Mouse (Mus musculus): ENCODE measurements around the gene Uggt1.

Gene Uggt1

DNA sequence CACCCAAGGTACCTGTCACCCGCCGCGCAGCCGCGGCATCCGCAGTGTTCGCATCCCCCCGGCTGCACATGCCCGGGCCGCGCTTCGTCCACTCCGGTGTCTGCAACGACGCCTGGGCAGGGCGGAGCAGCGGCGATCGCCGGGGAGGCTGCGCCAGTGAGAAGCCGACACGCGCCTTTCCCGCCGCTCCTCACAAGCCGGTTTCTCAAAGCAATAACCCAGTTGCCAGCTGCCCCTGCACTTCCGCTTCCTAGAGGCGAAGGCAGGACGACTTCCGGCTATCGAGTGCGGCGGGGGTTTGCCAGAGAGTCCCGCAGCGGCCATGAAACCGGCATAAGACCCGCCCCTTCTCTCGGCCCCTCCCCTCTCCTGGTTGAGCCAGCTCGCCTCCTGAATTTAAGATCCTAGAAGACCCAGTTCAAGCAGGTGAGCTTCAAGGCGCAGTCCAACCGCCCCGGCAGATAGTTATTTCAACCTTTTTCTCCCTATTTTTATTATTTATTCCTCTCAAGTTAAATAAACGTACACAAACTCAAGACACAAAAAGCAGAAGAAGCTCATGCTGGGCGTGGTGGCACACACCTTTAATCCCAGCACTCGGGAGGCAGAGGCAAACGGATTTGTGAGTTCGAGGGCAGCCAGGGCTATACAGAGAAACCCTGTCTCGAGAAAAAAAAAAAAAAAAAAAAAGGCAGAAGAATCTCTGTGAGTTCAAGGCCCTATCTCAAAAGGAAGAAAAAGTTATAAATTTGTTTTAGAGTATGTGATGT, at the start of gene Uggt1:
Gene Uggt1 (minus strand): TSS at position 663 of the 770 bp plus-strand sequence.
- DNase-seq, result peak; percentile 97

DNA sequence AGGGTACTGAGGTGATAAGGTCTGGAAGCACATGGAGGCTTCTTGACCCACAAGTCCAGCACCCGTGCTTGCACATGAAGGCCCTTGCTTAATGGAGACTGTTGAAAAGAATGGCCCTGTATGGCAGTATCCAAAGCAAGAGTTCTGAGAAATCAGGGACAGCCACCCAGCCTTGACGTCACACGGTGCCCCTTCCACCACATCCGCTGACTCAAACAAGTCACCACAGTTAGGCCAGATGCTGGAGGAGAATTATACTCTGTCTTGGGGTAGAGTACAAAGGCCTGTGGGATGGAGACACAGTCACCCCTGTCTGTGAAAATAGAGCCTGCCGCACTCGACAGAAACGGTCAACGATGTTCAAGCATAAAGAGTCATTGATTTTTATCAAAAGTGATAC, 49.0 kb upstream of the Uggt1 start:
- no peak for DNase-seq

DNA sequence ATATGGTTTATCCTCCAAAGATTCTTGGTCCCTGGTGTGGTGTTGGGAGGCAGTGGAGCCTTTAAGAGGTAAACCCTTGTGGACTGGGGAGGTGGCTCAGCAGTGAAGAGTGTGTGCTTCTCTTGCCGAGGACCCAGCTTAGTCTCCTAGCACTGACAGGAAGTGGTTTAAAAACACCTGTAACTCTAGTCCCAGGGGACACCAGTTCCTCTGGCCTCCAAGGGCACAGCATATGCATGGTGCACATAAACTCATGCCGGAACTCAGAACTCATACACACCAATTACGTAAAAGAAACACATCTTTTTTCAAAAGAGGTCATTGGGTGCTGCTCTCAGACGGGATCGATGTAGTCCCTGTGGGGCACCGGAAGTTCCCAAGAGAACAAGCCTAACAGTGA, 37.3 kb upstream of the Uggt1 start:
- DNase-seq, result no peak

DNA sequence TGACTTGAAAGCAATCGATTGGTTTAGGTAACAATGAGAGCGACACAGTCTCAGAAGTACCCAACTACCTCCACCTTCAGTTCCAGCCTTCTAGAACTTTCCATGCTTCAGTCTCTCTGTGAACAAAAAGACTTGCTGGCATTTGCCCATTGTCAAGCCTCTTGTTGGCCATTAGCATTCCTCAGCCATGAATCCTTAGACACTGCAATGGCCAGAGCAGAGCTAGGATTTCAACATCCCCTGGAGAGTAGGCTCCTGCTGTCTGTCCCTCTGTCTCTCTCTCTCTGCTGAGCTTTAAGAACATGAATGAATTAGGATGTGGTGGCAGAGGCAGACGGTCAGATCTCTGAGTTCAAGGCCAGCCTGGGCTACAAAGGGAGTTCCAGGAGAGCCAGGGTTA, 36.4 kb upstream of the Uggt1 start:
- DNase-seq, result no peak

DNA sequence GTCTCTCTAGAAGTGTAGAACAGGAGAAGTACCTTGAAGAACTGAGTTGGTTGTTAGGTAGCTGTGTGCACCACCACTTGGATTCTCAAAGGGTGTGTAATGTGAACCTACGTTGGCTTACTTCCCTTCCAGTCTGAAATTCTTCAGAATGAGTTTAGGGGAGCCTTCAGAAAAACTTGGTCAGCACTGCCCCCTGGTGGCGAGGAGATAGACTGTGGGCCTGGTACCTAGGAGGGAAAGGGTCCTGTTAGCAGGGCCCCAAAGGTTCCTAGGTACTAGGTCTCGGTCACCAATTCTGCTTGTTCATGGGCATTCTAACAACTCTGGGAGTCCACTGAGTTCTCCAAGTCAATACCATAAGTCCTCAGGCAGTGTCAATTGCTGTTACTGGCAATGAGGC, 34.7 kb upstream of the Uggt1 start:
- DNase-seq, result peak; percentile 78 to 95

DNA sequence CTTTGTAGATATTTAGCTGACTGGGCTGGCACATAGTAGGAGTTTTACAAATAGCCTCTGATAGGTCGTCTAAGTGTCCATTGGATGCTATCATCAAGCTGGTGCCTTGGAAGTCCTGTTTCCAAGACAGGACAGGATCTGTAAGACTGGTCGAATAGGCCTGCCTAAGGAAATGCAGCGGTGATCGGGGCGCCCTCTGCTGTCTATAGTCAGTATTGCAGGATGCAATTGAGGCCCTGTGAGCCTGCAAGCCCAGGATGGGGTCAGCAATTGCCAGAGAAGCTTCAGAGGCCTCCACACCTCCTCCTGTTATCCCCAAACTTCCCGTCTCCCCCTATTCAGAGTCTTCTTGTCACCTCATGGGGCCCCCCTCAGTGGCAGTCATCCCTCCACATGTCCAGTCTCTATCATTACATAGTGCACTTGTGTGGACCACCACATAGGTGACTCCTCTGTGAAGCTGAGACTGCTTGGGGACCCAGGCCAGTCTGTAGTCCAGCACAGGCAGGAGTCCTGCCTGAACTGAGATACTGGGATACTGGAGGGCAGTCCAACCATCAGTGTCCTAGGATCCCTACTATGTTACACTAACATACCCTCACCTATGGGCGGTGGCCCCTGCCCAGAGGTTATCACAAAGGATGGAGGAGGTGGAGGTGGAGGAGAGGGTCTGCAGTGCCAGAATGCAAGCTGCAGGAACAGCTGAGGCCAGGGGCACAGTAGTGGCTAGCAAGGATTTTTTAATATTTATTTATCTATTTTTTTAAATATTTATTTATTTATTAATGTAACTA, 32.9 kb upstream of the Uggt1 start:
- peak; percentile 84 to 92 for DNase-seq

DNA sequence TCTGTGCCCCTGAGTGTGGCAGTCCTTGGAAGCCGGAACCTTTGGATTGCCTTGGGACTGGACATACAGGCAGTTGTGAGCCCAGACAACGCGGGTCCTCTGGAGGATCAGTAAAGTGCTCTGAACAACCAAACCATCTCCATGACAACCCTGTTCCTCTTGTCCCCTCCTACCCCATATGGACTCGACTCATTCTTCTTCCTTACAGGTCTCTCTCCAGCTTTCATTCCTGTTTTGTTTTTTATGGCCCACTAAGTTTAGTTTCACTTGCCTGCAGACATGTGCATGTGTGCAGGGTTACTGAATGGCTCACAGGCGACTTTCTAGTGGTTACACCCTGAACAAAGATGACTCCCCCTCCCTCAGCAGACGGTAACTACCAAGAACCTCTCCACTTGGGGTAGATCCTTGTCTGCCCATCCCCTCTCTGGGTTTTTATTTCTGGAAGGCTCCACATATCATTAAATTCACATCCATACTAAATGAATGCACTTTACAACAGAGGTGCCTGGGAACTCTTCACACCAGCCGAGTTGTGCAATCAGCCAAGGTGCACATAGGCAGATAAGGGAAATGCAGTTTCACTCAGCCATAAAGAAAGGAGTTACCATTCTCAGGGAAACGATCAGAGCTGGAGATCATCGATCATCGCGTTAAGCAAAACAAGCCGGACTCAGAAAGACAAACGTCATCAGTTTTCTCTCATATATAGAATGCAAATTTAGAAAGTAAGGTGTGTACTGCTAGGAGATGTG, 31.3 kb upstream of the Uggt1 start:
- DNase-seq, result no peak

DNA sequence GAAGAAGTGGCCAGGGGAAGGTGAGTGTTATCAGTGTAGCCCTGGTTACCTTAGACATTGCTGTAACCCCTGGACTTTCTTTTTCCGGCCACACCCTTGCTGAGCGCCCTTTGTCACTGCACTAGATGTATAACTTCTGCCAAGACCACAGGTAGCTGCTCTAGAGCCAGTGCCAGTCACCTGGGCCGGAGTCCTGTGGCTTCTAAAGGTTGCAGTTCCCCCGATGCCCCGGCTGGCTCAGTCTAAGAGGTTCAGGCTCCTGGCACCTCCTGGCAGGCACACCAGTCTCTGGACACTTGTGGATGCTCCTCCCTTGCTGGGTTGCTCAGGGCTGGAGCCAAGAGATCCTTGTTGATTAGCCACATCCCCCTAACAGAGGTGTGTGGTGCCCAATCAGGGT, 29.9 kb upstream of the Uggt1 start, which contains the start of gene Neurl3:
Gene Neurl3 (minus strand): TSS at position 225 of the 400 bp plus-strand sequence.
- DNase-seq, result no peak

DNA sequence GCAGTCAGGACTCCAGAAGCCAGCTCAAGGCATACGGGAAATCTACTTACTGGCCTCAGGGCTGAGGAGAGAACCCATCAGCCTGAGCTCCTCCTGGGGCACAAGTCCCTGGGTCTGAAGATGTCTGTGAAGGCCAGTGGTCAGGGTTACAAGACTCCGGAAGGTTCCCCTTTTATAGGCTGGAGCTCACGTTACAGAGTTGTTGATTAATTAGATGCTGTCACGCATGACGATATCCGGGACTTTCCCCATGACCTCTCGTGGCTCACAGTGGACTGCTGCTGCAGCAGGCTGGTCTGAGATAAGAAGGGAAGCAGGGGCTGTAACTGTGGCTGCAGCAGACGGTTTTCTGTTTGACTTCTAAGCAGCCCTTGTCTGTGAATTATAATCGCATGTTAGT, 28.8 kb upstream of the Uggt1 start:
- peak; percentile 77 to 84 for DNase-seq

DNA sequence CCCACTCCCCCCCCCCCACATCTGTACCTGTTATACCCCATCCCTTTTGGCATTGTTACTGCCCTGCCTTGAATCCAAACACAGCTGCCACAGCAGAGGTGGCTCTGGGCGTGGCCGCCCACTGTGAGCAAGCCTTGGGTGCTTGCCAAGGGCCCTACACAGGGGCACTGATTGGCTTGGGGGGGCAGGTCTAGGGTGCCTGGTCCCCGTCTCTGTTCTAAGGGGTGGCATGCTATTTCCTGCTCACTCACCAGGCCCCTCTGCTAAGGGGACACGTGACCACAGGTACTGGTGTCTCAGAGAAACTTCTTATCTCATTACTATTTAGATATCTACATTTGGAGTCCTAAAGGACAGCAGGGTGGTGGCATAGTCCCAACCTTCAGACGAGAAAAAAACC, 28.0 kb upstream of the Uggt1 start:
- DNase-seq, result peak; percentile 58 to 70

DNA sequence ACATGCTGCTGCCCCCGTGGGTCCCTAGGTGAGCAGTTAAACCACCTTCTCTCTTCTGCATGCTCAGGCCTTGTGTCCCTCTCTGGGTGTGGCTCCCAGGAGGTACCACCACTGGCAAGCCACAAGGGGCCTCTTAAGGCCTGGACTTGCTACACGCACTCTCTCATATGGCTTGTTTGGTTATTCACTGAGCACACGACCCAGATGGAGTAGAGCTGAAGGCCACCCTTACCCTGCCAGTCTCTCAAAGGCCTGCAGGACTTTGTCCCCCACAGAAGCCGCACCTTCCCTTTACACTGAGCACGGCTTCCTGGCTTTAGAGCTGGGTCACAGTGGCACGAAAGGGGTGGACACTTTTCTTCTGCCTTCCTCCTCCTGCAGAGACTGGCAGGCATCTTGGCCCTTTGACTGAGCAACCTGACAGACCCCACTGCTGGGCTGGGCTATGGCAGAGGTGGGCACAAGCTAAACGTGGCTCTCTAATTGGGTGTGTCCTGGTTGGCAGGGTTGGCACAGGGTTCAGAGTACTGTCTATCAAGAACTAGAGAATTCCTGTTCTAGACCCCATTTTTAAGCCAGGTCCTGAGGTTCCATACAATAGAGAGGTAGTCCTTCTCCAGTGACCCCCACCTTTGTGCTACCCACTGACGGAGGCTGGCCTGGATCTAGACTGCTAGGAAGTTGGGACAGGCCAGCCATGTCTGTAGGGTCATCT, 27.2 kb upstream of the Uggt1 start:
- no peak for DNase-seq

DNA sequence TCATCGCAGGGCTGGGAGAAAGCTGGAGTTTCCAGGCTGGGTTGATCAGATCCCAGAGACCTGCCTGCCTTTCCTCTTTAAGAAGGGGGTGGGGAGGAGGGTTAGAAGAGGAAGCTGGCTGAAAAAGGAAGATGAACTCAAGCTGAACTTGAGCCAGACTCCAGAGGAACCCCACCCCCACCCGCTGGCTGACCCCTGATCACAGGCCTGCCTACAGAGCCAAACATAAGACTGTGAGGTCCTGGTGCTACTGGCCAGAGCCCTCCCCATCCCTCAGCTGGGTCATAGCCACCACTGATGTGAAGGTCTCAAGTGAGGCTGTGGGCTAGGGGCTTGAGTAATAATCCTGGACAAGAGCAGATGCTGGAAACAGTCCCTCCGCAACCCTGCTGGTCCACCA, 26.1 kb upstream of the Uggt1 start:
- DNase-seq, result peak; percentile 53 to 64

DNA sequence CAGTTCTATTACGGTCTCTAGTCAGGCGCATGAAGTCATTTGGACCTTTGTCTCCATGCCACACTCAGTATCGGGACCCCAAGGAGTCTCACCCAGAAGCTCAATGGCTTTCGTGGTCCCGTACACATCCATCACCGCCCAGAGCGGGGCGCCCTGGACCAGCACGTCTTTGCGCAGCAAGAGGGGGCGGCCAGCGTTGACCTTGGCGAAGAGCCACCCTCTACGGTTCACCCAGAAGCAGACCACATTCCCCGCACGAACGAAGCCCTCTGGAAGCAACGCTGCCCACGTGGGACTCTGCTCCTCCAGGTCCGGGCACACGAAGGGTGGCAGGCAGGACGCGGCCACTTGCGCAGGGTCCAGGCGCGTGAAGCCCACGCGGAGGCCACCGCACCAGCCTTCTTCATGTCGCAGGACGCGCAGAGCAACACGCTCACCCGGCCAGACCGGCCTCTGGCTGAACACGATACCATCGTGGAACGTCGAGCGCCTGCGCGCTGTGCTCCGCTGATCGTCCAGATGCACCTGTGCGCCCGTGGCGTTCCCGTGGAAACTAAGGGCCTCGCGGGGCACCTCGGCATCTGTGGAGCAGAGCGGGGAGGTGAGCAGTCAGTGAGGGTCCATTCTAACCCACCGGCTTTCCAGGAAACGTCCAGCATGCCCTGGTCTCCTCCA, 24.7 kb upstream of the Uggt1 start:
- no peak for DNase-seq

DNA sequence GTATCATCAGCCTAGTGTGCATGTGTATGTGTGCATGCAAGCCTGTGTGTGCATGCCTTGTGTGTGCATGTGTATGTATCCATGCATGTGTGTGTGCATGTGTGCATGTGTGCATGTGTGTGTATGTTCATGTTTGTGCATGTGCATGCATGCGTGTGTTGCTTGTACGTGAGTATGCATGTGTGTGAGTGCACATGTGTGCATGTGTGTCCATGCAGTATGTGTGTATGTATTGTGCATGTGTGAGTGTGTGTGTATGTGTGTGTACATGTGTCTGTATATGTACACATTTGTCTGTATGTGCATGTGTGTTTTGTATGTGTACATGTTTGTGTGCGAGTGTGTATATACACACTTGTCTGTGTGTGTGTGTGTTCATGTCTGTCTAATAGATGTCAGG, 23.1 kb upstream of the Uggt1 start:
- no peak for DNase-seq

DNA sequence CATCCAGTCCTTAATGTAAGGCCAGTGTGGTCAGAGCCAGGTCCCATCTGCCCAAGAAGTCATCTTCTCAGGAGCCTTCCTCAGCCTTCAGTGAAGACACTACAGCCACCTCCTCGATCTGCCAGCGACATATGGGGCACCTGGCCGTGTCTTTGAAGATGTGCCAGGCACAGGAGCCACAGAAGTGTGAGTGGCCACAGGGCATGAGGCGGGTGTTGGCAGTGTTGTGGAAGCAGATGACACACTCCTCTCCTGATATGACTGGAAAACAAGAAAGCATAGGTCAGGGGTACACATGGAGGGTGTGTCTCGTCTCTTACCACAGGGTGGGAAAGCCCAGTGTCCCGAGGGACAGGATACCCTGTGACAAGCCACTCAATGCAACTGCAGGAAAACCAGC, 21.8 kb upstream of the Uggt1 start:
- DNase-seq, result no peak

DNA sequence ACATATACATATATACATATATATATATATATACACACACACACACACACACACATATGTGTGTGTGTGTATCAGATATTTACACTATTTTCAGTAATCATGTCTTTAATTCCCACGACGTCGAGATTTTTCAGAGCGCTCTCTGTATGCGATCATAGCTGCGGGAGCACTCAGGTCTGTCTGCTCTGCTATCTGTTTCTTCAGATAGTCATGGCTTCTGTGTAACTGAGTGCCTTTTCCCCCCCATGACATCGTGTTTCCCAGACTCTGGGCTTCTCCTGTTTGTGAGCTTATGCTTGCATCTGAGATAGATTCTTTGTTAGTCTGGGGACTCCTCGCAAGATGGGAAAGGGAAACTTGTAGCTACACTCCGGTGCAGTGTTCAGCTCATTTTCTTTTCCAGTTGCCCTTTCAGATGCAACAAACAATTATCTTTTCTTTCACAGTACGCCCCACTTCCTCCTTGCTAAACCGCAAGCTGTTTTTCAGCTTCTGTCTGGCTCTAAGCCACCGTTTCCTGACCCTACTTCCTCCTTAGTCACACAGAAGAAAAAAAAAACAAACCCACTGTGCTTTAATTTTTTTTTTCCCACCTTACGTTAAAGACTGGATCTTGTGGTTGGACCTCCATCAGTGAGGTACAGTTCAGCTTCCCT, 19.4 kb upstream of the Uggt1 start:
- DNase-seq, result peak; percentile 77 to 84

DNA sequence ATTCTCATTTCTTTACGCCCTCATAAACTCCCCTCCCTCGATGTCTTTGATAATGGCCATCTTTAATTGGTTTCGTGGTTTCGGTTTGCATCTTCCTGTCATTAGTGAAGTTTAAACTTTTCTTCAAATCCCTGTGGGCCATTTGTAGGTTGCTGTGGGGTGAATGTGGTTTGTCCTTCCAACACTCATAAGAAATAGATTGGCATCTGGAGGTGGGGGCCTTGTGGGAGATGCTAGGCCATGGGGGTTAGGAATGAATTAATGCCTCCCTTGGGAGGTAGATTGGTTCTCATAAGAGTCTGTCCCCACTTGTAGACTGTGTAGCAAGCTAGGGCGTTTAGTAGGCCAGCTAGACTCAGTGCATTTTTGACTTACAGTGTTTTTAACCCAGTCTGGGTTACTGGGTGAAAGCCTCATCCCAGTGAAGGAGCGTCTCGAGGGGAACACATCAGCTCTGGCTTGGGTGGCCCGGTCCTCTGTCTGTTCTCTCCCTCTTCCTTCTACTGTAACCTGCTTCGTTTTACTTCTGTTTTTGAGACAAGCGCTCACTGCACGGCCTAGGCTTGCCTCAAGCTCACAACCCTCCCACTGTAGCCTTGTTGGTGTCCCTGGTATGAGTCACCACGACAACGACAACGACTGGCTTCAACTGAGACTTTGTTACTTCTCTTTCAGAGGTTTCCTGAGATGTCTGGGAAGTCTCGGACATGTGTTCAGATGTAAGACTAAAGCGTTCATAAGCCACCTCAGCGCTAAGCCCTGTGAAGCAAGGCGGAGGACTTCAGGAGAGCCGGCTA, 17.4 kb upstream of the Uggt1 start:
- no peak for DNase-seq

DNA sequence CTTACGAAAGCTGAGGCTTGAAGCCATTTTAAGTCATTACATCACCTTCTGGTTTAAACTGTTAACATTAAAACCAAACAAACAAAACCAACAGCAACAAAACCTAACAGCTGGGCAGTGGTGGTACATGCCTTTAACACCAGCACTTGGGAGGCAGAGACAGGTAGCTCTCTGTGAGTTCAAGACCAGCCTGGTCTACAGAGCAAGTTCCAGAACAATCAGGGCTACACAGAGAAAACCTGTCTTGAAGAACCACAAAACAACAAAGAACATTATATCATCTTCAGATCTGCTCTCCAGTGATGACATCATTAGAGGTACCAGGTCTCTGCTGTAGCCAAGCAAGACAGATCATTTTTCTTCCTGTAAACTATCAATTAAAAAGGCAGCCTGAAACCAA, 15.9 kb upstream of the Uggt1 start:
- no peak for DNase-seq

DNA sequence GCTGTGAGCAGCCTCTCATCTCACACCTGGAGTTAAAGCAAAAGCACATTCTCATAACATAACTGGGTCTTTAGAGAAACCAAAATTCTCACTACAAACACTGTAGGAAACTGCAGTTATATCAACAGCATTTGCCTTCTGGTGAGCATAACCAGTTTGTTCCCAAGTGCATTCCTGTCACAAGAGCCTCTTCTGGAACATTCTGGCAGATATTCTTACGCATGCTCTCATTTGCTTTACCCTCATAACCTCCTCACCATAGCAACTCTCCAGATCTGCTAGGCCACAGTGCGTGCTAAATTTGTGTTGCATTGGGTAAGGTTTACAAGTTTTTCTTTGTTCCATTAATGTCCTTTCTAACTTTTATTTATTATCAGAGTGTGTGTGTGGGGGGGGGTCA, 14.8 kb upstream of the Uggt1 start:
- no peak for DNase-seq

DNA sequence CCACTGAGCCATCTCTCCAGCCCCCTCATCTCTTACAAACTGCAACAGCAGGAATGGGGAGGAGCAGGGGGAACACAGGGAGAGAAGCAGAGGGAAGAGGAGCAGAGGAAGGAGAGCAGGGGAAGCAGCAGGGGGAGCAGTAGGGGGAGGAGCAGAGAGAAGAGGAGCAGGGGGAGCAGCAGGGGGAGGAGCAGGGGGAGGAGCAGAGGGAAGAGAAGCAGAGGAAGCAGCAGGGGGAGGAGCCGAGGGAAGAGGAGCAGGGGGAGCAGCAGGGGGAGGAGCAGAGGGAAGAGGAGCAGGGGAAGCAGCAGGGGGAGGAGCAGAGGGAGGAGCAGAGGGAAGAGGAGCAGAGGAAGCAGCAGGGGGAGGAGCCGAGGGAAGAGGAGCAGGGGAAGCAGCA, 14.1 kb upstream of the Uggt1 start:
- DNase-seq, result no peak

DNA sequence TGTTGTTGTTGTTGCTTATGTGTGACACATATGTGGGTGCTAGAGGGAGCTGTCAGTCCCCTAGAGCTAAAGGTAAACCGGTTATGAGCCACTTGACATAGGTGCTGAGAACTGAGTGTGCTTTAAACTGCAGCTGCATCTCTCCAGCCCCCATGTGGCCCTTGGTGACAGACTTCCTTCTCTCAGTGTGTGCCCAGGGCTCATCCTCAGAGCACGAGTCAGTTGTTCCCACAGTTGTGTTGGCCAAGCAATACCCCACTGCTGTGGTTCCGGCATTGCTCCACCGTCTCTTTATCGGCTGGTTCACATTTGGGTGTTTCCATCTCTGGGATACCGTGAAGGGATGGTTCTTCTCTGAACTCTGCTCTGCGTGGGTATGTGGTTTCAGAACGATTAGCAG, 12.8 kb upstream of the Uggt1 start:
- no peak for DNase-seq
